Mouse (Mus musculus) C2C12 (cell line): ENCODE measurements around the gene Timp3.

Experiments
- CTCF ChIP-seq: IDR thresholded peaks from one replicate; pipeline ENCODE4 v1.5.1; 2011; ENCODE audit not compliant: control insufficient read depth, insufficient read depth, insufficient read length
- FOSL1 ChIP-seq: IDR thresholded peaks from one replicate; pipeline ENCODE4 v1.8.0; 2011; ENCODE audit warnings: mild to moderate bottlenecking, low read length; ENCODE audit not compliant: poor library complexity, insufficient read depth, severe bottlenecking
- MAX ChIP-seq: IDR thresholded peaks from one replicate; pipeline ENCODE4 v1.6.1; 2011; ENCODE audit warnings: mild to moderate bottlenecking, control low read depth
- MYOD1 ChIP-seq: IDR thresholded peaks from one replicate; pipeline ENCODE4 v1.6.1; 2011; ENCODE audit warnings: low read depth; ENCODE audit not compliant: control insufficient read depth, insufficient read length

DNA sequence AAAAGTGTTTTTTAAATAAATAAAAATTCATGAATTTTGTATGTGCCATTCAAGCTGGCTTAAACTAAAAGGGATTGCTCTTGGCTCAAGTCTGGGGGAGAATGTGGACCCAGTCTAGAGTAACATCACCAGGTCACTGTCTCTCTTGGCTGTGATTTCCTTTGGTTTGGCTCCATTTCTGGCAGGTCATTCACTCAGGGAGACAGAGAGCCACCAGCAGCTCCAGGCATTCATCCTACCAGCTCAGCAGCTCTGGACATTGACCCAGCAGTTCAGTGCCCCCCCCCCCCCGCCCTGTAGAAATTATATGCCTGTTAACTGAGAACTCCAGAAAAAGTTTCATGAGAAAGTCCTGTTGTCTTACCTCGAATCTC, 98.2 kb downstream of the Timp3 start:
- TF ChIP-seq MYOD1, result no peak
- TF ChIP-seq CTCF, result no peak
- TF ChIP-seq FOSL1, result no peak
- TF ChIP-seq MAX, result no peak
